Mouse (Mus musculus) heart, embryonic 10.5 days (tissue): ENCODE measurements around the gene Sdk1. TPM values are rescaled to one million over a fixed set of nuclear protein-coding genes. Genes with fewer than 3 reads are reported as not detected.

Experiments used
- DNase-seq: peaks from one replicate; pipeline ENCODE4 v3.0.0-alpha.2; 2017; ENCODE audit warnings: low spot score
- H3K27ac ChIP-seq: fragments of 300-500 bp; sonication (generic); 2 replicates; pipeline ENCODE4 v1.5.1; 2016; ENCODE audit warnings: mild to moderate bottlenecking
- H3K27me3 ChIP-seq: fragments of 300-500 bp; sonication (generic); 2 replicates; pipeline ENCODE4 v1.6.1; 2016; ENCODE audit warnings: mild to moderate bottlenecking; ENCODE audit not compliant: poor library complexity, insufficient read depth, severe bottlenecking
- H3K36me3 ChIP-seq: fragments of 300-500 bp; sonication (generic); 2 replicates; pipeline ENCODE4 v1.6.1; 2016; ENCODE audit warnings: mild to moderate bottlenecking, moderate library complexity
- H3K4me1 ChIP-seq: fragments of 300-500 bp; sonication (generic); 2 replicates; pipeline ENCODE4 v1.6.1; 2016; ENCODE audit warnings: mild to moderate bottlenecking
- H3K4me3 ChIP-seq: fragments of 300-500 bp; sonication (generic); 2 replicates; pipeline ENCODE4 v1.5.1; 2016; ENCODE audit warnings: mild to moderate bottlenecking, moderate library complexity
- H3K9me3 ChIP-seq: fragments of 300-500 bp; sonication (generic); 2 replicates; pipeline ENCODE4 v1.6.1; 2016; ENCODE audit warnings: mild to moderate bottlenecking, moderate library complexity
- WGBS: fragments of 180-500 bp; shearing (Covaris S2); methylation state at CpG from one replicate; pipeline ENCODE4 v1.1.7; 2016; 5-methylcytosine and 5-hydroxymethylcytosine counted together
- polyA plus RNA-seq: library from polyadenylated mRNA; unstranded; fragments of >200 nt; fragmentation: Nextera tagmentation; extraction: Ambion mirVana; gene quantifications from 2 replicates; pipeline ENCODE4 v1.2.1, GENCODE M21; 2016

Gene Sdk1
- polyA plus RNA-seq, 1 experiment from 2014 or later, result 3.1 TPM

DNA sequence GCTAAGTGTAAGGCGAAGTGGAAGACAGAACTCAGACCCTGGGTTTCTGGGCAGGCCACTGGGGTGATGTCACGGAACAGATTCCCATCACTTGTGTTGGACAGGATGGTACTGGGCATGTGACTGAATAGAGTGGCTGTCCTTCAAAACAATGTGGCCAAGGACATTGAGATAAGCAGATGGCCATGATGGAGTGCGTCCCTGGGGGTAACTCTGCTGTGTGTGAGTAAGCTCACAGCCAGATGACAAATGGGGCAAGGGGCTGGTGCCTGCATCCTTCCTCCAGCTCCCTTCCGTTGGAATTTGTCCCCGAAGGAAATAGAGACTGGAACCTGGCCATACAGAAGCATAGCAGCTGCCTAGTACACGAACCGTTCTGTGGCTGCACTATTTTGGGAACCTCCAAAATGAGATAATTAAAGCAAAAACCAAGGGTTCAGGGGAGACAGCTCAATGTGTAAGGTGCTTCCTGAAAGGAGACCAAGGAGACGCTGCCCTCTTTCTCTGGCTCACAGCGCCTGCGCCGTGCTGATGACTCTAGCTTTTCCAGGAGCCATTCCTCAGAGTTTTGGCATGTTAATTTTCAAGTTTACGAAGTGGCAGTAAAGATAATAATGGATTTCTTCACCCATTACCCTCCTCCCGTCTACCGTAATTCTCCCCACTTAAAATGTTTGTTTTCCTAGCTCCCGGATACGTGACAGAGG lies 661.4 kb downstream of the Sdk1 start:
- DNase-seq, result no peak
- Histone ChIP-seq H3K27me3 (no peaks in the 10 kb centered on the region), H3K4me1 (peaks cover 20% of the 10 kb centered on the region), H3K4me3 (no peak overlapping the region), H3K36me3 (peaks cover 4% of the 10 kb centered on the region; the same call in 1 of the 2 replicates), H3K27ac (peak overlapping the region; percentile 59; the same call in 1 of the 2 replicates), H3K9me3 (no peaks in the 10 kb centered on the region)
- 56% methylated on average over 16 of the region's 16 CpGs for WGBS

DNA sequence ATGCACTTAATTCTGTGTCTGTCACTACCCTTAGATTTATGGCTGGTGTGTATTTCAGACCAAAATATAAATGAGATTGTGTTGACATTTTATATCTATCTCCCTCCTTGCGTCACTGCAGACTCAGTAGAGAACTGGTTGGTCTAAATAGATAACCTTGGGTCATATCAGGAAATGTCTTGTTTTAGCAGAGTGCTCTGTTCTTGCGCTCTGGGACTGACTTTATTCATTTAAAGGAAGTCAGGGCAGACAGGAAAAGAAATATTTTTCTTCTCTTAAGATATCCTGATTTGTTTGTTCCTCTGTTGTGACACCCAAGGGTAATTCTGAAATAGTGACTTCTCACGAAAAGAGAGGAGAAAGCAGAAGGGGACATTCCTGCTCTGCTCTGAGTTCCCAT lies 669.2 kb downstream of the Sdk1 start:
- Histone ChIP-seq H3K27me3 (no peaks in the 10 kb centered on the region), H3K4me1 (0 out of 2 replicates have a peak, but pooled peaks cover 8% of the 10 kb centered on the region), H3K27ac (no peak overlapping the region), H3K9me3 (no peaks in the 10 kb centered on the region), H3K36me3 (no peaks in the 10 kb centered on the region), H3K4me3 (no peak overlapping the region)
- WGBS, result 43% methylated on average over 3 of the region's 3 CpGs
- no peak for DNase-seq

GRCm38 (mm10) chr5:141910886-141911285 lies 669.6 kb downstream of the Sdk1 start:
- Histone ChIP-seq H3K27ac (no peak overlapping the region), H3K27me3 (no peaks in the 10 kb centered on the region), H3K4me1 (peaks cover 10% of the 10 kb centered on the region; the same call in 1 of the 2 replicates), H3K9me3 (no peaks in the 10 kb centered on the region), H3K36me3 (no peaks in the 10 kb centered on the region), H3K4me3 (no peak overlapping the region)
- DNase-seq, result no peak
- 51% methylated on average over 8 of the region's 8 CpGs for WGBS

DNA sequence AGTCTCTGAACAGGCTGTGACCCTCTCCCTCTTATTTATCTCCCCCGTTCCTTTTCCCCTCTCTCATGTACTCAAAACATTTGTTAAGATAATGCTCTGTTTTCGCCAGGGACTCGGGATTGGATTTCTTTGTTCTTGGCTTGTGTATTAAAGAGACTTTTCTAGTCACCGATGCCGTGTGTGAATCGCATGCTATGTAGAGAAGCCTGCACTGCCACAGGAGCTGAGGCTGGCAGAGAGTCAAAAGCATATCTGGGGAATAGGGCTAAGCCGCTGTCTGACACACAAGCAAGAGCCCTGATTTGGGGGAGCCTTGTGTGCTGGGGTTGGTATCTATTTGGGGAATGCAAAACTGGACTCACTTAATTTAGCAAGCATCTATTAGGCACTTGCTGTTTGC lies 671.6 kb downstream of the Sdk1 start:
- DNase-seq, result no peak
- H3K27me3 ChIP-seq, result no peaks in the 10 kb centered on the region
- no peak overlapping the region for H3K27ac ChIP-seq
- 62% methylated on average over 7 of the region's 7 CpGs for WGBS
- no peaks in the 10 kb centered on the region for H3K9me3 ChIP-seq
- H3K4me3 ChIP-seq, result no peak overlapping the region
- H3K36me3 ChIP-seq, result no peaks in the 10 kb centered on the region
- peaks cover 16% of the 10 kb centered on the region for H3K4me1 ChIP-seq

DNA sequence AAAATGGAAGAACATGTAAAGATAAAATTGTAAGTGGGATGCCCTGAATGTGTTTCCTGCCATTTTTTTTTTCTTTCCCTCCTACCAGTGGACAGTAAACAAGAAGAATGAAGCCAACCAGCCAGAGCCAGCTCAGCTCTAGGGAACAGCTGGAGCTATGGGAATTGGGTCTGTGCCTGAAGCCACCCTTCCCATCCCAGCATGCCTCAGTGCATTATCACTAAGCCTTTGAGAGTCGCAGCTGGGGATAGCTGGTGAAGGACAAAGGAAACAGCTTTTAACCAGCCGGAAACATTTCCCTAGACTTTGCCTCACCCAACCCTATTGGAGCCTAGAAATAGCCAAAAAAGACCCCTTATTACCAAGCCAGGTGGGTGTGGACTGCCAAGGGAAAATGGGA lies 675.7 kb downstream of the Sdk1 start:
- Histone ChIP-seq H3K9me3 (no peaks in the 10 kb centered on the region), H3K27ac (no peak overlapping the region; the same call in 1 of the 2 replicates), H3K36me3 (no peaks in the 10 kb centered on the region), H3K4me3 (no peak overlapping the region), H3K27me3 (no peaks in the 10 kb centered on the region), H3K4me1 (peaks cover 14% of the 10 kb centered on the region)
- DNase-seq, result no peak
- 40% methylated on average over 2 of the region's 2 CpGs for WGBS

DNA sequence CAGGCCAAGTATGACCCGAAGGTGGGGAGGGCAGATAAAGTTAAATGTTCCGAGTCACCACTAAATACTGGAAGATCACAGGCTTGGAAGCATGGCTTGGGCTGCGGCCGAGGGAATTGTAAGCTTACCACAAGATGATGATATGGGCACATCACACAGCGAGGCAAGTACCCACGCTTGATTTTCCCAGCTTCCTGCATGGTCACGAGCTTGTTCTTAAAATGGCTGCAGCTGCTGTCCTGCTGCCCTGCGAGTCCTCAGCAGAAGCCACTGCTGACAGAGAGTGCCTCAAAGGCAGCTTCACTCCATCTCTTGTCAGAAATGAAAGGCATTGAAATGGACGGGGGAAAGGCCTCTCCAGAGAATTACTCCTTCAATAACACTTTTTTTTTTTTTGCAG lies 697.7 kb downstream of the Sdk1 start:
- DNase-seq, result no peak
- no peak overlapping the region for H3K4me3 ChIP-seq
- WGBS, result 73% methylated on average over 9 of the region's 9 CpGs
- H3K4me1 ChIP-seq, result peaks cover 12% of the 10 kb centered on the region; the same call in 1 of the 2 replicates
- no peaks in the 10 kb centered on the region for H3K9me3 ChIP-seq
- H3K36me3 ChIP-seq, result peaks cover 6% of the 10 kb centered on the region; the same call in 1 of the 2 replicates
- no peak overlapping the region for H3K27ac ChIP-seq
- H3K27me3 ChIP-seq, result no peaks in the 10 kb centered on the region

- H3K27me3 ChIP-seq, result no peaks in the 10 kb centered on the region
- H3K4me1 ChIP-seq, result peaks cover 12% of the 10 kb centered on the region; the same call in 1 of the 2 replicates
- no peak overlapping the region for H3K4me3 ChIP-seq
- WGBS, result 90% methylated on average over 8 of the region's 8 CpGs
- peaks cover 6% of the 10 kb centered on the region; the same call in 1 of the 2 replicates for H3K36me3 ChIP-seq
- DNase-seq, result no peak
- H3K27ac ChIP-seq, result no peak overlapping the region
- H3K9me3 ChIP-seq, result no peaks in the 10 kb centered on the region
These were observed 699.3 kb downstream of the Sdk1 start for GRCm38 (mm10) chr5:141940636-141941035.

DNA sequence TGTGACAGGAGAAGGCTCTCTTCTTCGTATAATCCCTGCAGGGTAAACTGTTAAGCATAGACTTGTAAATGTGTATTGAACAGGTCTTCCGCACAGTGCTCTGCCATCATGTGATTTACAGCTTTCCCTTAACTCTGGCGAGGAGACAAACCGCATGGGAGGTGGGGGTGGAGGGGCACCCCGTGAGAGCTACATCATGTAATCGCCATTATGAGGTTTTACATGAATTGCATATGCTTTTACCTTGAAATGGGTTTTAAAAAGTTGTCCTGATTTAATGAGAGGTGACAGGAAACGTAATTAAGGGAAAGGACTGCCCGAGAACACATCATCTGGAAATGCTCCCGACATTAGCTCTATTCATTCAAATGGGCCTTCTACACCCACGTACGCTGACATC lies 709.5 kb downstream of the Sdk1 start:
- no peak for DNase-seq
- no peak overlapping the region for H3K27ac ChIP-seq
- no peaks in the 10 kb centered on the region for H3K36me3 ChIP-seq
- 81% methylated on average over 11 of the region's 11 CpGs for WGBS
- peaks cover 4% of the 10 kb centered on the region for H3K4me1 ChIP-seq
- H3K4me3 ChIP-seq, result no peak overlapping the region
- no peaks in the 10 kb centered on the region for H3K27me3 ChIP-seq
- H3K9me3 ChIP-seq, result no peaks in the 10 kb centered on the region

DNA sequence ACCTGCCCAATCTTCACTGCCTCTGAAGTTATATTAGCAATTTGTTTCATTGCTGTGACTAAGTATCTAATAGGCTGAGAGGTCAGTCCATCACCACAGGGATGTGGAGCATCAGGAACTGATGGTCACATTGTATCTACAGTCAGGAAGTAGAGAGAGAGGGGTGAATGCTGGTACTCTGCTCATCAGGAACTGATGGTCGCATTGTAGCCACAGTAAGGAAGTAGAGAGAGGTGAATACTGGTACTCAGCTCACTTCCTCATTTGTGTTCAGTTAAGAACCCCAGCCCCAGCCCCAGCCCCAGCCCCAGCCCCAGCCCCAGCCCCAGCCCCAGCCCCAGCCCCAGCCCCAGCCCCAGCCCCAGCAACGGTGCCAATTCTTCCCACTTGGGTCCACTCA lies 711.0 kb downstream of the Sdk1 start:
- Histone ChIP-seq H3K27me3 (no peaks in the 10 kb centered on the region), H3K4me3 (no peak overlapping the region), H3K9me3 (no peaks in the 10 kb centered on the region), H3K27ac (no peak overlapping the region), H3K36me3 (no peaks in the 10 kb centered on the region), H3K4me1 (peaks cover 4% of the 10 kb centered on the region)
- 72% methylated on average over 2 of the region's 2 CpGs for WGBS
- DNase-seq, result no peak

GRCm38 (mm10) chr5:141952708-141953490 lies 711.6 kb downstream of the Sdk1 start:
- Histone ChIP-seq H3K9me3 (no peaks in the 10 kb centered on the region), H3K4me1 (peaks cover 4% of the 10 kb centered on the region), H3K36me3 (no peaks in the 10 kb centered on the region), H3K4me3 (no peak overlapping the region), H3K27ac (no peak overlapping the region), H3K27me3 (no peaks in the 10 kb centered on the region)
- DNase-seq, result no peak
- WGBS, result 80% methylated on average over 7 of the region's 7 CpGs

DNA sequence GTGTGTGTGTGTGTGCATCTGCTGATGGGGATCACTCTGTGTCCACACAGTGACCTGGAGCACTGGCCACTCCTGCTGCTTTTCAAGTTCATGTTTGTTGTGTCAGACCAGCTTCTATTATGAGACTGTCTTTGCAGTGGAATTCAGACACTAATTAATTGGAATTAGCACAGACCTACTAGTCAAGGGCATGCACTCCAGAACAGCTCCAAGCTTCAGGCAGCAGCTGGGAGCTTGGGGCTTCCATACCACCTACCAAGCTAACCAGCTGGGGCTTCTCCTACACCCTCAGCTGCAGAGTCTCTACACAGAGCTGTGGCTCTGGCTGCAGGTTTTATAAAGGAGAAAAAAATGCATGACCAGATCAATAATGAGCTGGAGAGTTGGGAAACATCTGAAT lies 729.8 kb downstream of the Sdk1 start:
- no peak overlapping the region for H3K4me3 ChIP-seq
- no peaks in the 10 kb centered on the region for H3K27me3 ChIP-seq
- DNase-seq, result no peak
- H3K9me3 ChIP-seq, result no peaks in the 10 kb centered on the region
- H3K36me3 ChIP-seq, result peaks cover 18% of the 10 kb centered on the region; the same call in 1 of the 2 replicates
- no peaks in the 10 kb centered on the region for H3K4me1 ChIP-seq
- H3K27ac ChIP-seq, result no peak overlapping the region

- Histone ChIP-seq H3K27me3 (no peaks in the 10 kb centered on the region), H3K4me3 (no peak overlapping the region), H3K36me3 (peaks cover 9% of the 10 kb centered on the region; the same call in 1 of the 2 replicates), H3K9me3 (no peaks in the 10 kb centered on the region), H3K4me1 (no peaks in the 10 kb centered on the region), H3K27ac (no peak overlapping the region)
- no peak for DNase-seq
These were observed 738.2 kb downstream of the Sdk1 start for GRCm38 (mm10) chr5:141979511-141979910.

- Histone ChIP-seq H3K27me3 (no peaks in the 10 kb centered on the region), H3K4me3 (no peak overlapping the region), H3K36me3 (0 out of 2 replicates have a peak, but pooled peaks cover 5% of the 10 kb centered on the region), H3K9me3 (no peaks in the 10 kb centered on the region), H3K27ac (no peak overlapping the region), H3K4me1 (no peaks in the 10 kb centered on the region)
- 70% methylated on average over 6 of the region's 6 CpGs for WGBS
- DNase-seq, result no peak
These were observed 739.5 kb downstream of the Sdk1 start for GRCm38 (mm10) chr5:141980746-141981145.
